Mouse (Mus musculus): ENCODE results near the gene Aldh16a1.

DNA sequence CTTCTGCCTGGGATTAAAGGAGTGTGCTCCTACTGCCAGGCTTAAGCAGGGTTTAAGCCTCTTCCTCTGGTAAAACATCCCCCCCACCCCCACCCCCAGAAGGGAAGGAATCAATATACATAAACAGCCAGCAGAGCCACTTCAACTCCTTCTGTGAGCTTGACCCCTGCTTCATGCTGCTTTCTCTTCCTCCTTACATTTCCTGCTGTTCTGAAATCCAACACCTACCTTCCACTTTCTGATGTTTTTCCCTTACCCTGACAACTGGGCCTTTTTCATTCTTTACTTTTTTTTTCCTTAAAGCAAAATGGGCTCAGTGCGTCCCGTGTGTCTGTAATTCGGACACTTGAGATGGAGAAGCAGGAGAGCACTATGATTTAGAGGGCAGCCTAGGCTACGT, 4.1 kb downstream of the Aldh16a1 start:
- TF ChIP-seq EP300 (IDR thresholded peaks at IDR 0.05; ENCODE audit: low read depth) (no peak), CTCF (IDR thresholded peaks at IDR 0.05; ENCODE audit: low read depth) (no peak)
